Mouse (Mus musculus): ENCODE data around the gene Emid1. TPM values are rescaled to one million over a fixed set of nuclear protein-coding genes. Genes with fewer than 3 reads are reported as not detected.

Emid1 gene
- total RNA-seq, 1 experiment from 2014 or later = 11.0 TPM

DNA sequence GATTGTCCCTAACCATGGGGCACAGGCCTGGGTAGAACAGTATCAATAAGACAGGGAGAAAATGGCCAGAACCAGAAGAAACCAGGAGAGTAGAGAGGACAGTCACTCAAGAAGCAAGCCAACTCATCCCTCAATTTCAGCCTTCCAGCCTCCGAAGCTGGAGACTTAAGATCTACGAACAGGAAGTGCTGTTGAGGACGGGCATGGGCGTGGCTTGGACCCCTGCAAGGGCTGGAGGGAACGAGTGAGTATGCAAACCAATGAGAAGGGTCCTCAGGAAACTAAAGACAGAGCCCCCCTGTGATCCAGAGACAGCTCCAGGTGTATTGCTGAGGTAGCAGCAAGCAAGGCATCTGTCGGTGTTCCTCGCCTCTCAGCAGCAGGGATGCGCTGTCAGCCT lies 12.3 kb upstream of the Emid1 start:
- ATAC-seq (replicated peaks; ENCODE audit: low read depth, poor library complexity, severe bottlenecking) = peak; percentile 23; the same call in 1 of the 2 replicates

DNA sequence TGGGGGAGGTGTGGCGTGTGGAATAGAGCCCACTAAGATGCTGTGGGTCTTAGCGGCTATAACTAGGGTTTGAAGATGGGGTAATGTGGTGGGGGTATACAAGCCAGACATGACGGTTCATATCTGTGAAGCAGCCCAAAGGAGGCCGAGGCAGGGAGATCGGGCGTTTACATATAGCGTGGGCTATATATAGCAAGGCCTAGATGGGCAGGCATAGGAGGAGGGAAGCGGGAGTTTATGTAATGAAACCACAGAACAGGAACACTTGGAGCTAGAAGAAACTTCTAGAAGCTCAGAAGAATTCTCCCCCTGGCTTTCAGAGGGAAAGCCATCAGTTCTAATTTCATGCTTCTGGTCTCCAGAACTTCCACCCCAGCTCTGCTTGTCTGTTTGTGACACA lies 11.4 kb upstream of the Emid1 start:
- no peak for ATAC-seq (replicated peaks; ENCODE audit: low read depth, poor library complexity, severe bottlenecking)

DNA sequence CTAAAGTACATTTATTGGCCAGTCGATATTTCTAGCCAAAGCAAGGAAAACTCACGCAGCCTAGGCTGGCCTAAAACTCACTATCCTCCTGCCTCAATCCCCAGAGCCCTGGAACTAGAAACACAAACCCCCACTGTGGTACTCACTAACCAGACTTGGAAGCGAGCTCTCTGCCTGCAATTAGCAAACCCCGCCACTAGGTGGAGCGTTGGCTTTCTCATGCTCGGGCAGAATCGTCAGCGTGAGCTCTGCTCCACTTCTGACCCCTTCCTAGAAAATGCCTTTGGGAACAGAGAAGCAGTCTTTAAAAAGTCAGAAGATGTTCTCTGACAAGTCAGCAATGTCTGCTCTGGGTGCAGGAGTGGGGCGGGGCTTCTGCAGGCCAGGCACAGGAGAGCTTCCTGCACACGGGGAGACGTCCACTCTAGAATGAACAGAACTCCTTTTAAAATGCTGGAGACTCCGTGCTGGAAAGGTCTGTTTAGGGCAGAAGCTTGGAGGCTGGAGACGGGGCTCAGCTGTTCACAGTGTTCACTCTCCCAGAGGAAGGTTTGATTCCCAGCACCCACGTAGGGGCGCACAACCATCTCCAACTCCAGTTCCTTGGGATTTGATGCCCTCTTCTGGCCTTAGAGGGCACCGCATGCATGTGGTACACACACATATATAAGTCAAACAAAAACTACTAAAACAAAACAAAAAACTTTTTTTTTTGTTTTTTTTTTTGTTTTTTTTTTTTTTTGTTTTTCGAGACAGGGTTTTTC lies 8.8 kb upstream of the Emid1 start:
- peak; percentile 48; the same call in 1 of the 2 replicates for ATAC-seq (replicated peaks; ENCODE audit: low read depth, poor library complexity, severe bottlenecking)

DNA sequence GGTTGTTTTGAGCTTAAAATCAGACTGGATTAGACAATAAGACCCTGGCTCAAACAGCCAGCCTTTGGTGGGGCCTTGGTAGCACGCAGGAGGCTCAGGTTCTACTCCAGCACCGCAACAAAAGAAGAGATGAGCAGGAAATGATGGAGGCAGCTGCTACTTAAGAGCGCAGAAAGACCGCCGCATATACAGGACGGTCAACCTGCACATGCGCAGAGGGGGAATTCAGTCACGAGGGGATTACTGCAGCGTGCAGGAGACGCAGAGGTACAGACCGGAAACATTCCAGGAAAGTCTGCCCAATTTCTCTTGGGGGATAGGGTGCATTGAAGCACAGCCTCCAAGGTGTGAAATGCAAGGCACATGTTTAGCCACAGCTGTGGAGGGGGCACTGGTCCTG lies 6.0 kb upstream of the Emid1 start:
- ATAC-seq (replicated peaks; ENCODE audit: low read depth, poor library complexity, severe bottlenecking) = no peak

DNA sequence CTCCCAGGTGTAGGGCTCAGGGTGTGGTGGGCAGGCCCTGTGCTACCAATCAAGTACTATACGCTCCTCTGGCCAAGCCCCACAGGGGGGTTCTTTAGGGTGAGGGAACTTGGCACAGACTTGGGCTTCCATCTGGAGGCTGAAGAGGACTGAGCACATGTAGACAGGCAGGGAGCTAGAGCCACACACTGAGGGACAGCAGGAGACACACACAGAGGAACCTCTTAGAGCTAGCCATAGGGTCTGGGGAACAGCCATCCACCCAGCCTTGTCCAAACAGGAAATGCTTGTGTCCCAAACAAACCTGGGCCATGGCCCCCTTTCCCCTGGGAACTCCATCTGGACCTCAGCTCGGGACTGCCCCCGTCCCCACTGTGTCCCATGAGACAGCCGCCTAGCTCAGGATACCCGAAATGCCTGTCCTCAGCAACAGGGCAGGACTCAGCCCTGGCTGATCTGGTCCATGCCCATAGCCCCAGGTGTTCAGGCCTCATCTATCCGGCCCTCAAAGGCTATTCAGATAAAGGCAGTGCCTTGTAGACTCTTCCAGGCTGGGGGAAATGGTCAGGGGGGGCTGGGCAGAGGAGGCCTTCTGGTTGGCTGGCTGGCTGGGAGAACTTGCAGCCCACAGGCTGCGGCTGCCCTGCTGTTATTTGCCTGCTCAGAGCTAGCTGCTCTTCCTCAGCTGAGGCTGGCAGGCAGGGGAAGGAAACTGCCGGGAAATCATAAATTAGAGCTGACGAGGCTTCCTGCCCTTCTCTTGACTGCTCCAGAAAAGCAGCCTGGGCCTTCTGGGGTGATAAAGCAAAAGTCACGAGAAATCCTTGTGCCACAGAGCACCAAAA lies 3.1 kb upstream of the Emid1 start:
- ATAC-seq (replicated peaks; ENCODE audit: low read depth, poor library complexity, severe bottlenecking) = peak; percentile 50

DNA sequence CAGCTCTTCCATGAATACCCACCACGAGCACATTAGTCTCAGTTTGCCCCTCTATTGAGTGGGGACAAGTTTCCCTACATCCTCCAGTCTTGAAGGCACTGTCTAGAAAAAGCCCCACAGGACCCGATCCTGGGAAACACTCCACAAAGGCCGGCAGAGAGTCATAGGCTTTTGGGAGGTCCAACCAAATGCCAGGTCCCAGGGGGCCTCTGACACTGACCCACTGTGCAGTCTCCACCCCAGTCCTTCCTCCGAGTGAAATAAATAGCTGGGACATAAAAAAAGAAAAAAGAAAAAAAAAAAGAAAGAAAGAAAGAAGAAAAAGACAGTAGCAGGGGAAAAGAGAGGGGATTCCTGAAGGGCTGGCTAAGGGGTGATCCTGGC lies 818 bp downstream of the Emid1 start:
- no peak for ATAC-seq (replicated peaks; ENCODE audit: low read depth, poor library complexity, severe bottlenecking)

DNA sequence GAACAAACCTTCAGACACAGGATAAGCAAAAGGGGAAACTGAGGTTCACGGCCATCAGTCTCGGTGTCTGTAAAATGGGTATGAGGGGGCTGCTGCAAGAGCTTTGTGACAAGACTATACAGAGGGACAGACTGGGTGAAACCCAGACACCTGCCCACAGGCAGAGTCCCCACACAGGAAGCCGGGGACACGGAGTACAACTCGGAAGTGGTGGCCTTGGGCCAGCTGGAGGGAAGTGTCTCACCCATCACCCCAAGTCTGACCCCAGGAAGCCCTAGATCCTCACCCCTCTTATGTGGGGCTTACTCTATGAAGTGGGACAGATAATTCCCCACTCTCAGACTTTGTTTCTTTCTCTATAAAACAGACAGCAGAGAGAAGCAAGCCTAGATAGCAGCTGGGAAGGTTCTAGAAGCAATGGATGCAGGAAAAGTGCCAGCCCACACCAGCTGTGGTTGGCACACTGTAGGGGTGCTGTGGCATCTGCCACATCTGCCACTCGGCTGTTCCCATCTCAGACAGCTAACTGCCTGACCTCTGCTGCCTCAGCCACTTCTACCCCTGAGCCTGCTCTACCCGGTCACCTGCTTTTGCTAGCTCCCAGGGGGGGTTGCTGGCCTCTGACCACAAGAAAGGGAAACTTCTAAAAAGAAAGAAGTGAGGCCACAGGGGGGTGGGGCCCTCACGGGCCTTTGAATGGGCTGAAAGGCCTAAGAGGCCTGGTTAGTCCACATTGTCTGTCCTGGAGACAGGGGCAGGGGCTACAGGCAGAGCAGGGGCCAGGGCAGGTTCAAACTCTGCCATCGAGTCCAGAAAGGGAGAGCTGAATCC lies 1.4 kb downstream of the Emid1 start:
- ATAC-seq (replicated peaks; ENCODE audit: low read depth, poor library complexity, severe bottlenecking) = peak; percentile 60

DNA sequence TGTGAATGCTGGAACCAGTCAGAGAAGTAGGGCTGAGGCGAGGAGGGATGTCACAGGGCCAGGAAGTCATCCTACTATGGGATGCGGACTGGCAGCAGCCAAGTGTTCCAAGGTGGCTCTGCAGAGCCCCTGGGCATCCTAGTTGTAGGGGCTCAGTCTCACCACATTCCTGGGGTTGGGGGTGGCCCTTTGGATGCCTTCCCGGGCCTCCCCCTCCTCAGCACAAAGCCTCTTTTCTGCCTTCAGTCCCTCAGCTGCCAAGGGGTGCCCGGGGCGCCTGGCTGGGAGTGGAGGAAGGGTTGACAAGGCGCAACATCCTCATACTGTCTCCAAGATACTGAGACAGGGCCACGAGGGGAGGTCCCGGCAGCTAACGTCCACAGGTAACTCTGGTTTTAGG lies 2.1 kb downstream of the Emid1 start:
- ATAC-seq (replicated peaks; ENCODE audit: low read depth, poor library complexity, severe bottlenecking) = no peak

DNA sequence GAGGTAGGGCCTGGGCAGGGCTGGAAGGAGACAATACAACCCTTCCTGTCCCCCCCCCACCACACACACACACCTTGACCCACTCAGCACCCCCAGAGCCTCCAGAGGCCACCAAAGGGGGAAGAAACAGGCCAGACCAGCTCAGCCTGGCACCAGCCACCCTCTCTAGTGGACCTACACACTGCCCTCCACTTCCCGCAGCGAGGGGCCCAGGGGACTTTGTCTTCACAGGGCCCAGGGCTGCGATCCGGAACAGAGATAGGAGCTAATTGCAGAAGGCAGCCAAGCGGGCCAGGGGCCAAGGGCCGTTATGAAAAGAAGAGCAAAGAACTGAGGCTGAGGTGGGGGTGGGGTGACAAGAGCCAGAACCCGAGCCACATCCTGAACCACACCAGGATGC lies 2.8 kb downstream of the Emid1 start:
- peak; percentile 9; the same call in 1 of the 2 replicates for ATAC-seq (replicated peaks; ENCODE audit: low read depth, poor library complexity, severe bottlenecking)

DNA sequence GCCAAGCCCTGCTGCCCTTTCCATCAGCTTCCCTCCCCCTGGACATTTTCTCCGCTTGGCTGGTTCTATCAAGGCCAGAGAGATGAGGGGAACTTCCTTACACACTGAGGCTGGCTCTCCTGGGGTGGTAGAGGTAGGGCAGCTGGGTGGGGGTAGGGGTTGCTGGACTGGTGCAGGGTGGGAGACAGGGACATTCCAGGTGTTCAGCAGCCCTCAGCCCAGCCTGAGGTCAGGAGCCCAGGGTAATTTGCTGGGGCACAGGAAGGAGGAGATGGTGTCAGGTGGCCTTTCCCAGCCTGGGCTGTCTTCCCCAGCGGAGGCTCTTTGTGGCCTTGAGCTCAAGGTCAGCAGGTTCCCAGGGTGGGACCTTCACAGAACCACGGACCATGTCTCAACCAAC lies 6.5 kb downstream of the Emid1 start:
- no peak for ATAC-seq (replicated peaks; ENCODE audit: low read depth, poor library complexity, severe bottlenecking)

DNA sequence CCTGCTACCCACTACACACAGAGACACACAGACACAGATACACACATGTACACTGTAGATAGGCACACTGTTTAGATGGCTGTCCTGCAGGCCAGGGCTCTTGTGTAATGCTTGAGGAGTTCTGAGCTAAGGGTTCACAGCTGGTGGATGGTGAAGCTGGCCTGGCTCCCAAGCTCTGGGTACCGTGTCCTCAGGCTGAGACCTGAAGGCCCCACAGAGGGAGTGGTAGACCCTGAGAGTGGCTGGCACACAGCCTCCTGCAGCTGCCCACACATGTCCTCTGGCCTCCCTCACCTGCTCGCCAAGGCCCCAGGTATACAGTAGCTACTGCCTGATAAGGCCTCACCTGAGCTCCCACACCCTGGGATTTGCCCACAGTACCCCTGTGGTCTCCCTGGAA lies 10.1 kb downstream of the Emid1 start:
- no peak for ATAC-seq (replicated peaks; ENCODE audit: low read depth, poor library complexity, severe bottlenecking)

DNA sequence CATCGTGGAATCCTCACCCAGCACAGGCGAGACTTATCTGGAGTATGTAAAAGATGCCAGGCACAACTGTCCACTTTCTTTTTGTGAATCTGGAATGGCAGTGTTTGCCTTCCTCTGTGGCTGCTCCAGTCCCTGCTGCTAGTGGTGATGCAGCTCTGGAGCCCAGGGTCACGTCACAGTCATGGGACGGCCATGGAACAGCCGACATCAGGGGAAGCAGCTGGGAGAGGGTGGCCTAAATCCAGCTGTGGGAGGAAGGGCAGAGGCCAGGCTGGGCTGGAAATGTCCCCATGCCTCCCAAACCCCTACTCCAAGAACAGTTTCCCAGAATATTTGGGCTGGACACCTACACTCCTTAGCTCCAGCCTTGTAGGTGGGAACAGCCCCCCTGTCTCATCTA lies 10.8 kb downstream of the Emid1 start:
- no peak for ATAC-seq (replicated peaks; ENCODE audit: low read depth, poor library complexity, severe bottlenecking)

DNA sequence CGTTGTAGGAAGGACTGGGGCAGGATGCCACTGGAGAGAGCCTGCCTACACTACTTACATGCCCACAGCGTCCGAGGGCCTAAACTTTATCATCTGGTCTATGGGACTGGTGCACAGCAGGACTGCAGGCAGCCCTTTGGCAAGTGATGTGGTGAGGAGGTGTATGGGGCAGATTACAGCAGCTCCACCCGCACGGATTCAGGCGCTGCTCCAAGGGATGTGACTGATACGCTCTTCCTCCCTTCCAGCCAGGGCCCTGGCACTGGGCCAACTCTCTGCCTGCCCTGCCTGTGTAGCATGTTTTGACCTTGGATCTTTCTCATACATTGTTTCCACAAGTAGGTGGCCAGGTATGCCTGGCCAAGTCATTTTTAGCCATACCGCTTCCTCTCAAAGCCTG lies 11.4 kb downstream of the Emid1 start:
- peak; percentile 75 for ATAC-seq (replicated peaks; ENCODE audit: low read depth, poor library complexity, severe bottlenecking)

DNA sequence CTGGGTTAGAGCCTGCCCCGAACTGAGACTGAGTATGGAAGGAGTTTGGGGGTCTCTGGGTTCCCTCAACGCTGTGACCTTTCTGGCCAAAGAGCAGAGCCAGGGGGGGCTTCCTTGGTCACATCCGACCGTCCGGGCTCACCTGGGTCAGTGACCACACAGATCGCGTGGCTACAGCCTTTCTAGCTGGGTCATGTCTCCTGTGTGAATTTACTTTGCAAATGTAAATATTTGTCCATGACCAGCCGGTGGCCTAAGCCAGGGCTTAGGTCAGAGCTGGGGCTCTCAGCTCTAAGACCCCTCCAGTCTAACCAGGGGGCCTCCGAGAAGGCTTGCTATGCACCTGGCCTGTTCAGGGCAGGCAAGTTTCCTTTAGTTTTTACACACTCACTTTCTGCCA lies 12.7 kb downstream of the Emid1 start:
- no peak for ATAC-seq (replicated peaks; ENCODE audit: low read depth, poor library complexity, severe bottlenecking)

DNA sequence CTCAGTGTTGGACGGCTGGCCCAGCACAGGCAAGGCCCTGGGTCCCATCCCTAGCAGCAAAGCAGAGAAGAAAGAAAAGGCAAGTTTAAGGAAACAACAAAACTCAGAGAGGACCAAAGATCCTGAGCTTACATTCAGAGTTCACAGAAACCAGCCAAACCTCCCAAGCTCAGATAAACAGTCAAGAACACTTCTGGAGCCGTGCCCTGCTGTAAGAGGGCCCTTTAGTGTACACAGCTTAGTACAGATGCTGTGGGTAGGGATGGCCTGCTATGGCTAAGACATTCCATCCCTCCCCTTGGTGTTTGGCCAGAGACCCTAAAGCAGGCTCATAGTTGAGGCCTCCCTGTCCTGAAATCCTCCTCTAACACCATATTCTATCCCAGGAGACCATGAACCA lies 13.4 kb downstream of the Emid1 start:
- ATAC-seq (replicated peaks; ENCODE audit: low read depth, poor library complexity, severe bottlenecking) = no peak

DNA sequence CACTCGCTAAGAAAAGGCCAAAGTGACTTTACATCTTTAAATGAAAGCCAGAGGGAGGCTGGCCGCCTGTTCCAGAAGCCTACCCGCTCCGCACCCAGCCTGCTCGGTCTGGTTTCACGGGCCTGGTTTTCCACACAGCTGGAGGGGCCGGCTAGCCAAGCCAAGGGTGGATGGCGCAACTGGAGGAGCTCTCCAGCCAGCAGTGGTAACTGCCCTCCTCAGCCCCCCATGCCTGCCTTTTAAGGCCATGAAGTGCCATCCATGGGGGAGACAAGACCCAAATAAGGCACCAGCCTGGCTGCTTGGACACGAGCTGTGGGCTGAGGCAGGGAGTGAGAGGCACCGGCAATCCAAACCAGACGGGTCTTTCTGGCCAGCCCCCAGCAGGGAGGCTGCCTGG lies 16.1 kb downstream of the Emid1 start:
- ATAC-seq (replicated peaks; ENCODE audit: low read depth, poor library complexity, severe bottlenecking) = no peak

DNA sequence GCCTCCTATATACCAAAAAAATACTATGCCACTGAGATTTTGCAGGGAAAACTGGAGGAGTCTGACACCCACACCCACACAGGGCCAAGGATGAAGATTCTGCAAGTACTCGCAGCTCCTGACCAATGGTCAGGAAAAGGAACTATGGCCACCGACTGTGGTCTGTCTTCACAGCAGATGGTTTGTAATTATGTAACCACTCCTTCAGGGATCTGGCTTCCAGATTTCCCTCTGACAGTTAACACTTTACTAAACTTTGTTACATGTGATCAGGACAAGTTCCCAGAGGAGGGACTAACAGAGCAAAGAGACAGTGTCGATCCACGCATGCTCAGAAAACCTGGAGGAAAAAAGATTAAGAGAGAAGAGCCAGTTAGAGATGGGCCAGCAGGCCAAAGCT lies 19.3 kb downstream of the Emid1 start:
- ATAC-seq (replicated peaks; ENCODE audit: low read depth, poor library complexity, severe bottlenecking) = no peak

DNA sequence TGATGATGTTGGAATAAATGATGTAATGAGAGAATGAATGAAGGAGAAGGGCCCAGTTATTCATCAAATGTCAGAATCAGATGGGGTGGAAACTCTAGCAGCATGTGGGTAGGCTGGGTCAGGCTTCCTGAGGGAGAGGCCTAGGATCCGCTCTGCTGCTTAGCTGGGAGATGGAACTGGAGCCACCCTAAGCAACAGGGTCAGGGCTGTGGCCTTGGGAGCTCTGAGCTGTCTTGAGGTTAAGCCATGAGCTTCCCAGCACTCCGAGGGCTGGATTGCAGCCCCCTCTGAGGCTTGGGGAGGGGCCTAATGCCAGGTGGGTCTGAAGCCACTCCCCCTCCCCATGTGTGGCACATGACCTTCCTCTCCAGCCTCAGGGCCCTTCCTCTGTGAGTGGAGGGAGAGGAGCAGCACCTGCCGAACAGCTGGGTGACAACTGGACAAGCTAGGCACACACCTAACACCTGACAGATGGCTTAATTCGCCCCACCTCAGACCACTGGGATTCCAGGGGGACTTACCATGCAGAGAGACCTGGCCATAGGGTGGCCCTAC lies 21.9 kb downstream of the Emid1 start:
- ATAC-seq (replicated peaks; ENCODE audit: low read depth, poor library complexity, severe bottlenecking) = no peak

DNA sequence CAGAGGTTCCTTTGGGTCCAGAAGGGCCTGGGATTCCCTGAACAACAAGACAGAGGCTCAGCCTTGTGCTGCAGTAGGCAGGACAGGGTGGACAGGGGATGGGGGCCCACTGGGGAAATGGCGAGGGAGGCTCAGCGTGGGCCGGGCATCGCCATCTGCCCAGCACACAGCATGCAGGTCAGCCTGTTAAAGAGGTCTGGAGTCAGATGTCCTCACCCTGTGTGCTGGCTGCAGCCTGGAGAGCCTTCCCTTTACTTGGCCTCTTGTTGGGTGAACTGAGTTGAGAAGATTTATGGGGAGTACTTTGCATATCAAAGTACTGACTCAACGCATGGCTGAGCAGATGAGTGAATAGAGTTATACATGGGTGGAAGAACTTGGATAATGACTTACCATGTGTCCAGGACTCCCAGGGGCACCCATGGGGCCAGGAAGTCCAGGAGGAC lies 23.0 kb downstream of the Emid1 start:
- no peak for ATAC-seq (replicated peaks; ENCODE audit: low read depth, poor library complexity, severe bottlenecking)

DNA sequence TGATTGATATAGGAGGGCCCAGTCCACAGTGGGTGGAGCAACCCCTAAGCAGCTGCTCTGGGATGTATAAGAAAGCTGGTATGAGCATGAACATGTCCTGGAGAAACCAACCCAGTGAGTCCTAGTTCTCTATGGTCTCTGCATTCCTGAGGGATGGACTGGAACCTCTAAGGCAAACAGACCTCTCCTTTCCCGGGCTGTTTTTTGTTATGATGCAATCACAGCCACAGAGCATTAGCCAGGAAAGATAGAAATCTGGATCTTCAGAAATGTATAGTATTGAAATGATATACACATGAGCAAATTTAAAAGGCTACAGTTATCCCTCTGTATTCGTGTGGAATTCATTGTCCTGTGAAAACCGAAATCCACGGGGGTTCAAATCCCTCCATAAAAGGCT lies 26.3 kb downstream of the Emid1 start:
- ATAC-seq (replicated peaks; ENCODE audit: low read depth, poor library complexity, severe bottlenecking) = no peak

Data from common myeloid progenitor, adult 5-6 weeks (primary cell).